Mouse (Mus musculus): ENCODE results near the gene Arid1a. TPM values are rescaled to one million over a fixed set of nuclear protein-coding genes. Genes with fewer than 3 reads are reported as not detected.
A peak's percentile ranks its signal among the peaks of the same experiment; 100 is the strongest.

Arid1a gene
- polyA plus RNA-seq, 1 experiment, result 43.7 TPM

GRCm38 (mm10) chr4:133675594-133676016 lies 81.0 kb downstream of the Arid1a start:
- TF ChIP-seq CTCF (conservative IDR thresholded peaks at IDR 0.05; ENCODE audit: insufficient read depth, insufficient read length, low read depth, low read length) (no peak), POLR2A (IDR thresholded peaks at IDR 0.05; ENCODE audit: low read depth, low read length) (no peak)
- Histone ChIP-seq H3K36me3 (ENCODE audit: control insufficient read depth, insufficient read depth, low read length) (no peaks in the 10 kb centered on the region), H3K27me3 (replicated peaks; ENCODE audit: control insufficient read depth, insufficient read depth, low read length) (no peaks in the 10 kb centered on the region), H3K4me1 (ENCODE audit: control insufficient read depth, insufficient read depth, low read length) (peaks cover 24% of the 10 kb centered on the region; the same call in 1 of the 2 replicates), H3K4me3 (ENCODE audit: insufficient read depth, low read depth, low read length) (no peak overlapping the region), H3K27ac (ENCODE audit: insufficient read depth, low read depth, low read length) (peak overlapping the region; percentile 83)
- peak; percentile 88 for DNase-seq
- WGBS, result 3% methylated on average over 5 of the region's 5 CpGs

- Histone ChIP-seq H3K27ac (ENCODE audit: insufficient read depth, low read depth, low read length) (peak overlapping the region; percentile 100), H3K4me3 (ENCODE audit: insufficient read depth, low read depth, low read length) (no peak overlapping the region), H3K36me3 (ENCODE audit: control insufficient read depth, insufficient read depth, low read length) (no peaks in the 10 kb centered on the region), H3K4me1 (ENCODE audit: control insufficient read depth, insufficient read depth, low read length) (peaks cover 26% of the 10 kb centered on the region; the same call in 1 of the 2 replicates), H3K27me3 (replicated peaks; ENCODE audit: control insufficient read depth, insufficient read depth, low read length) (no peaks in the 10 kb centered on the region)
- TF ChIP-seq CTCF (conservative IDR thresholded peaks at IDR 0.05; ENCODE audit: insufficient read depth, insufficient read length, low read depth, low read length) (no peak), POLR2A (IDR thresholded peaks at IDR 0.05; ENCODE audit: low read depth, low read length) (no peak)
- WGBS, result 43% methylated on average over 8 of the region's 8 CpGs
- DNase-seq, result no peak
These were observed 82.3 kb downstream of the Arid1a start for GRCm38 (mm10) chr4:133674331-133674695.

- 11% methylated on average over 10 of the region's 10 CpGs for WGBS
- no peak for TF ChIP-seq POLR2A (IDR thresholded peaks at IDR 0.05; ENCODE audit: low read depth, low read length)
- no peak for TF ChIP-seq CTCF (conservative IDR thresholded peaks at IDR 0.05; ENCODE audit: insufficient read depth, insufficient read length, low read depth, low read length)
- Histone ChIP-seq H3K4me1 (ENCODE audit: control insufficient read depth, insufficient read depth, low read length) (peaks cover 26% of the 10 kb centered on the region; the same call in 1 of the 2 replicates), H3K27me3 (replicated peaks; ENCODE audit: control insufficient read depth, insufficient read depth, low read length) (no peaks in the 10 kb centered on the region), H3K4me3 (ENCODE audit: insufficient read depth, low read depth, low read length) (peak overlapping the region; percentile 98; the same call in 1 of the 2 replicates), H3K27ac (ENCODE audit: insufficient read depth, low read depth, low read length) (peak overlapping the region; percentile 100), H3K36me3 (ENCODE audit: control insufficient read depth, insufficient read depth, low read length) (no peaks in the 10 kb centered on the region)
- DNase-seq, result peak; percentile 76
These were observed 82.8 kb downstream of the Arid1a start for GRCm38 (mm10) chr4:133673666-133674330.

- peaks cover 26% of the 10 kb centered on the region; the same call in 1 of the 2 replicates for H3K4me1 ChIP-seq (ENCODE audit: control insufficient read depth, insufficient read depth, low read length)
- H3K36me3 ChIP-seq (ENCODE audit: control insufficient read depth, insufficient read depth, low read length), result no peaks in the 10 kb centered on the region
These were observed 83.5 kb downstream of the Arid1a start for GRCm38 (mm10) chr4:133672845-133673647.

GRCm38 (mm10) chr4:133671881-133672844 lies 84.4 kb downstream of the Arid1a start, which contains the start of gene Pigv:
TSS of gene Pigv (minus strand) at chr4:133672647.
- Histone ChIP-seq H3K27me3 (replicated peaks; ENCODE audit: control insufficient read depth, insufficient read depth, low read length) (no peaks in the 10 kb centered on the region), H3K27ac (ENCODE audit: insufficient read depth, low read depth, low read length) (peak within 1 kb of the TSS; percentile 100), H3K4me1 (ENCODE audit: control insufficient read depth, insufficient read depth, low read length) (peaks cover 26% of the 10 kb centered on the region; the same call in 1 of the 2 replicates), H3K4me3 (ENCODE audit: insufficient read depth, low read depth, low read length) (peak within 1 kb of the TSS; percentile 98), H3K36me3 (ENCODE audit: control insufficient read depth, insufficient read depth, low read length) (no peaks in the 10 kb centered on the region)
- peak; percentile 95 for DNase-seq
- TF ChIP-seq CTCF (conservative IDR thresholded peaks at IDR 0.05; ENCODE audit: insufficient read depth, insufficient read length, low read depth, low read length), result no peak
- TF ChIP-seq POLR2A (IDR thresholded peaks at IDR 0.05; ENCODE audit: low read depth, low read length), result peak; percentile 77
- WGBS, result under 1% methylated on average over 76 of the region's 76 CpGs

More at GRCm38 (mm10) chr4:133672845-133673647, 83.5 kb downstream of the Arid1a start:
- peak overlapping the region; percentile 100 for H3K27ac ChIP-seq (ENCODE audit: insufficient read depth, low read depth, low read length)
- peak overlapping the region; percentile 98 for H3K4me3 ChIP-seq (ENCODE audit: insufficient read depth, low read depth, low read length)
- peak; percentile 80 for DNase-seq
- H3K27me3 ChIP-seq (replicated peaks; ENCODE audit: control insufficient read depth, insufficient read depth, low read length), result no peaks in the 10 kb centered on the region
- TF ChIP-seq CTCF (conservative IDR thresholded peaks at IDR 0.05; ENCODE audit: insufficient read depth, insufficient read length, low read depth, low read length) (no peak), POLR2A (IDR thresholded peaks at IDR 0.05; ENCODE audit: low read depth, low read length) (peak; percentile 14)
- WGBS, result under 1% methylated on average over 24 of the region's 24 CpGs

GRCm38 (mm10) chr4:133671184-133671880 lies 85.2 kb downstream of the Arid1a start:
- Histone ChIP-seq H3K27ac (ENCODE audit: insufficient read depth, low read depth, low read length) (peak overlapping the region; percentile 100), H3K4me3 (ENCODE audit: insufficient read depth, low read depth, low read length) (peak overlapping the region; percentile 98), H3K36me3 (ENCODE audit: control insufficient read depth, insufficient read depth, low read length) (no peaks in the 10 kb centered on the region), H3K4me1 (ENCODE audit: control insufficient read depth, insufficient read depth, low read length) (peaks cover 26% of the 10 kb centered on the region; the same call in 1 of the 2 replicates), H3K27me3 (replicated peaks; ENCODE audit: control insufficient read depth, insufficient read depth, low read length) (no peaks in the 10 kb centered on the region)
- TF ChIP-seq POLR2A (IDR thresholded peaks at IDR 0.05; ENCODE audit: low read depth, low read length) (no peak), CTCF (conservative IDR thresholded peaks at IDR 0.05; ENCODE audit: insufficient read depth, insufficient read length, low read depth, low read length) (peak; percentile 85)
- DNase-seq, result peak; percentile 92
- whole genome bisulfite sequencing, result 1% methylated on average over 13 of the region's 13 CpGs
